Mouse (Mus musculus): Measurements from ENCODE around the gene Dnah10.

The Dnah10 gene

DNA sequence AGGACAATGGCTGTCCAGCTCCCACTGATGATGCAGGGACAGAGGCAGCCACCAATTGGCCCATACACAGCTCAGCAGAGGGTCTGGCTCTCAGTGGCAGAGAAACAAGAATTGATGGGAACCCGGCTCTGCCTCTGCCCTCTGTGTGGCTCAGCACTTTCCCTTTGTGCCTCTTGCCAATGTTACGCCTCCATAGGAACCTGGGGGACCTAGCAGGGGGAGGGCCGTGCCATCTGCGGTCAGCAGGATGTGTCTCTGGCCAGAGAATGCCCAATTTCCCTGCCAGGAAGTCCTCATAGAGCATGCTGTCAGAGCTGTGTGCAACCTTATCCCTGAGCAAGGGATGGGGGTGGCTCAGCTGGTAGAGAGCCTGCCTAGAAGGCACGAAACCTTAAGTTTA, 89.9 kb downstream of the Dnah10 start:
- DNase-seq, result no peak

DNA sequence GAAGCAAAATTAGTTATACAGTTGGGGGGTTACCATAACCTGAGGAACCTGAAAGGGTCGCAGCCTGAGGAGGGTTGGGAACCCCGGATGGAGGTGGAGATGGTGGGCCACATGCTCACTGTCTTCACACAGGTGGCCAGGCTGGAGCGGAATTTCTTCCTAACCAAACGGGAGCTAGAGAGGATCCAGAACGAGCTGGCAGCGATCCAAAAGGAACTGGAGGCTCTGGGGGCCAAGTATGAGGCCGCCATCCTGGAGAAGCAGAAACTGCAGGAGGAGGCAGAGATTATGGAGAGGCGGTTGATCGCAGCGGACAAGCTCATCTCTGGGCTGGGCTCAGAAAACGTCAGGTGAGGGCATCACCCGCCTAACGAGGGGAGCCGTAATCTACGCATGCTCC, 92.2 kb downstream of the Dnah10 start:
- no peak for DNase-seq

DNA sequence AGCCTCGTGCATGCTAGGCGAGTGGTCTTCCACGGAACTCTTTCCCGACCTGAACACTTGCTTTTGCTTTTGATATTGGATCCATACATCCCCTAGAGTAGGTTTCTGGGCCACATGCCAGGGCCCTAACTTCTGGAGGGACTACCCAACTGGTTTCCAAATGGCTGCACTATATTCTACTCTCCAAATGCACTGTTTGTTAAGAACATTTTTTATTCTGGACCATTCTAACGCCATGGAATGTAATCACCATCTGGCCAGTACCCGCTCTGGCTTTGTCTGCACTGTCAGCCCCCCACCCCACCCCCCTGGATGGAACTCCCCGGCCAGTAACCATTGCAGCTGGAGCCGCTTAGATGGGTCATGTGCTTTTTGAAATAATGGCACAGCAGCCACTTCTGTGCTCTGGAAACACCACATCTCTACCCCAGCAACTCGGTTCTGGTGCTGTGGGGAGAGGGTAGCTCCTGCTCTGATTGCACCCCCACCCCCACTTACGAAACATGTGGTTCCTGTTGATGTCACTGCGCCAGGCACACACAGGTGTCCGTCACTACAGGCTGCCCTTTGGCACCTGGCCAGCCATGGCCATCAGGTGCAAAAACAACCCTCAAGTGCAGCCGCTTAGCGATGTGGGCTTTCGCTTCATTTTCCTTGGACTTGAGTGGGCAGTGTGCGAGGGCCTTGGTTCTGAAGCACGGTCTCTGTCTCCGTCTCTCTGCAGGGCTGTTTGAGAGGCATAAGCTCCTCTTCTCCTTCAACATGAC, 97.4 kb downstream of the Dnah10 start:
- DNase-seq, result no peak

DNA sequence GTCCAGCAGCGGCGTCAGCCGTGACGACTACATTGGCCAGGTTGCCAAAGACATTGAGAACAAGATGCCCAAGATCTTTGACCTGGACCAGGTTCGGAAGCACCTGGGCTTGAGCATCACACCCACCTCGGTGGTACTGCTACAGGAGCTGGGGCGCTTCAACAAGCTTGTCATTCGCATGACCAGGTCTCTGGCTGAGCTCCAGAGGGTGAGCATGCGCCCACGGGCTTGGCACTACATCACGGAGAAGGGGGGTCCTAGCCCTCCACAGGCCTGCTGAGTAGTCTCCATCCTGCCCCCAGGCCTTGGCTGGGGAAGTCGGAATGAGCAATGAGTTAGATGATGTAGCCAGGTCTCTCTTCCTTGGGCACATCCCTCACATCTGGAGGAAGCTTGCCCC, 105.4 kb downstream of the Dnah10 start:
- DNase-seq, result no peak

DNA sequence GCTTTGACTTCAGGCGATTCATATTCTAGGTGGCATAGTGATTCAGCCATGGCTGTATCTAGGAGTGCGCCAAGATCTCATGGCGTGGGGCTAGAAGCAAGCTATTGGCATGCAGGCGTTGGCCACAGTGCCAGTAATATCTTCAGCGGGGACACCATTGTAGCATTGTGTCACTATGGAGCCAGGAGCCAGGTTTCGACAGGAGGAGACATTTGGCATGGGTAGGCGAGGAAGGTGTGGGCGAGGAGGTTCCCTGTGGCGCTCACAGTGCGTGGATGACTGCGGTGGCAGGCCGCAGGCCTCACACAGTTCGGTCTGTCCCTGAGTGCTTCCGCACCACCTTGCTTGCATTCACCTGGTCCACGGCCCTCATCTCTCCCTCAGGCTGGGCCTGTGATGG, 110.3 kb downstream of the Dnah10 start:
- no peak for DNase-seq

DNA sequence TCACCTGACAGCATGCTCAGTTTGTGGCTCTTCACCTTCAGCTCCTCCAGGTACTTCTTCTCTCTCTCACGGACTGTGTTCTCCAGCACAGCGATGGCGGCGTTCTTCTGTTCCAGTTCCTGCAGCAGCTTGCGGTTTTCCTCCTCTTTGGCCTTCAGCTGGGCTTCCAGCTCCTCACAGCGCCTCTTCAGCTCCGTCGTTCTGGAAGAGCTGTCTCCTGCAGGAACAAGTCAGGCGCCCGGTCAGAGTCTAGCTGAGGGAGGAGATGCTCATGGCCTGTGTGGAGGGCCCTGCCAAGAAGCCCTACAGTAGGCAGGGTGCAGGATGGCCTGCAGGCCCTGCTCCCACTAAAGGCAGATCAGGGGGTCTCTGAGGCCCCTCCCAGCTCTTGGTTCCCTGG, 111.2 kb downstream of the Dnah10 start:
- DNase-seq, result no peak

DNA sequence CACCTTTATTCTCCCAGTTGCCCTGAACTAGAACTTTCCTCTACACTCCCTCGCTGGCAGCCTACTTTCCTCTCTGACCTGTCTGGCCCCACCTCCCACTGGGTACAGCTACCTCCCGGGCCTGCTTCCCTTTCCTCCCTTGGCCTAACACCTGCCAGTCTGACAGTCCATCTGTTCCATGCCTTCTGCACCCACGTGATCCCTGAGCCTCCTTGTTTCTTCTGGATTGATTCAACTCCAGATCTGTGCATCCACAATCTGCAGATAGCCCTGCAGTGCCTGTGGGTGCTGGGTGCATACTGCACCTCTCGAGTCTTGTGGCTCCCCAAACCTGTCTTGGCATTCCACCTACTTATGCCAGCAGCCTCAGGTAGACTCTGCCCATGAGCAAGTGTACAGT, 111.7 kb downstream of the Dnah10 start:
- DNase-seq, result no peak

DNA sequence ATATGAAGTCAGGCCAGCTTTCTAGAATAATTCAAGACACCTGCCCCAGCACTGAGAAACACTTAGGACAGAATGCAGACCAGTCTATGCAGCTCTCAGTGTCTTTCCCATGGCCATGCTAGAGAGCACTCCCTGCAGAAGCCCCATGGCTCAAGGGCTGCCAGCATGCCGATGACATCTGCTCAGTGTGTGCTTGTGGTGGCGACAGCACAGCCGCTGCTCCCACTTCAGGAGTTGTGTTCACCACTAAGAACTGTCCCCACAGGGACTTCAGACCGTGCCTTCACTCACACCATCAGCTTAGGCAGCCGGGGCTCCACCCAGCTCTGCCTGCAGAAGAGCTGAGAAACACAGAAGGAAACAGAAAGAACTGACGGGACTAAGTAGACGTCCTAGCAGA, 115.3 kb downstream of the Dnah10 start:
- DNase-seq, result no peak

DNA sequence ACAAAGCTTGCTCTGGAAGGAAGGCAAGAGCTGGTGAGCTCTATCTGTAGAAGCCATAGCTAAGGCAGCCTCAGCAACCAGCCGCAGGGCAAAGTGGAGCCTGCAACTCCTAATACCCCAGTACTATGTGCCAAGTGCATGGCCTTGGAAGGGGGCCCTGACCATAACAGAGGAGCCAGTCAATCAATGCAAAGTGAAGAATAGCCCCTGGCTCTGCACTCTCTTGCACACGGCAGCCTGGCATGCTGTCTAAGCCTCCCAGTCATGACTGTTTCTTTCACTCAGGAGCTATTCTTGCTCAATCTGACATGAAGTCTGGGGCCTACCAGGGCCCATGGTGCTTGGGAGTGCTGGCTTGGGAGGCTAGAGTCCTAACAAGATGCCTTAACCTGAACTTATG, 115.8 kb downstream of the Dnah10 start:
- DNase-seq, result no peak

DNA sequence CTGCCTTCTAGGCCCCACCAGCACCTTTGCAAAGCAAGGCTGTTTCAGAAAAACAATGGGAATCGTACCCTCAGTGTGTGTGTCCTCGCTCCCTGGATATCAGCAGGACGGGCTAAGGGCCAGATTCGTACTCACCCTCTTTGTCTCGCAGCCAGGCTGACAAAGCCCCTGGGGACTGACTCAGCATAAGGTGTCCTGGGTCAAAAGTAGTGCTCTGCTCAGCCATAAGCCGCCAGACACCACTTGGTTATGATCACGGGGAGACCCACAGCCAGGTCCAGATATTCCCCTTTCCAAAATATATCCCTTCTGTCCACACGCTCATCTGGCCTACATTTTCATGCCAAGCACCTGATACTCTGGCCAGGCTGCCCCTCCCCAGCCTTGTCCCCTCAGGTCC, 118.5 kb downstream of the Dnah10 start:
- no peak for DNase-seq

DNA sequence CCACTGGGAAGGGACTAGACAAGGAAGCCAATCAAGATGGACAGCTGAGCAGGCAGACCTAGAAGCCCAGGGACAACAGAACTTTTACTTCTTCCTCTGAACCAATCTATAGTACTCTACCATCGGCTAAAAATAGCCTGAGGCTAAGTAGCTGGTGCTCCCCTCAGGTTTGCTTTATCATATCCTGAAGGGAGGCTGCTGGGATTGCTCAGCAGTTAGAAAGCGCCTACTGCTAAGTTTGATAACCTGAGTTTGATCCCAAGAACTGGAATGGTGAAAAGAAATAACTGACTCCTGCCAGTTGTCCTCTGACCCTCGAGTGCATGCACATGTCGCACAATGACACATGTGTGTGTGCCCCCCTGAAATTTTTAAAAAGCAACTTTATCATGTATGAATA, 120.0 kb downstream of the Dnah10 start:
- no peak for DNase-seq

DNA sequence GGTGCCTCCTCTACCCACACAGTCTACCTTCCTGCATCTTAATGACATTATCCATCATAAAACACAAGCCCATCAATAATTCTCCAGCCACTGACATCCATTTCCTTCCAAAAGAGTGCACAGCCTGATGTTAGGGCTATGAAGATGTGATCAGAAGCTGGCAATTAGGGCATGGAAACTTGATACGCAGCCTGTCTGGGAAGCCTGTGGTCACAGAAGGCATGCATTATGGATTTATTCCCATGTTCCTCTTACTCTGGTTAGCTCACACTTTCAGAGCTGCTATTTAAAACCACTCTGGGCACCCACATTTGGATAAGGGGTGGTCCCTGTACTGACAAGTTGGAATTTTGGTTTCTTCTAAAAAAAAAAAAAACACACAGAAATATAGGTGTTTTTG, 122.1 kb downstream of the Dnah10 start:
- no peak for DNase-seq

DNA sequence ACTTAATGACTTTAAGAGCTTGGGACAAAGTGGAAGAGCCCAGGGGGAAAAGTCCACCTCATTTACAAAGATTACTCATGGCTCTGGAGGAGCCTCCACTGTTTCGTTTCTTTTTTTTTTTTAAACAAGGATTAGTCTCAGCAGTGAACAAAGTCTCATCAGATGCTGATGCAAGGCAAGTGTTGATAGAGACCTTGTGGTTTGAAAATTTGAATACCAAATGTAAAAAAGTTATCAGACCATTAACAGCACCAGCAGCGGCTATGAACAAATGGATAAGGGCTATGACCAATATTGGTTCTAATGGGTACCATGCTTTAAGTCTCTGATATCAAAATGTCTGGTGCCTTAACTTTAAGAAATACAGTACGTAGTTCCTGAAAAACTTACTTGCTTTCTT, 124.1 kb downstream of the Dnah10 start:
- DNase-seq, result no peak

DNA sequence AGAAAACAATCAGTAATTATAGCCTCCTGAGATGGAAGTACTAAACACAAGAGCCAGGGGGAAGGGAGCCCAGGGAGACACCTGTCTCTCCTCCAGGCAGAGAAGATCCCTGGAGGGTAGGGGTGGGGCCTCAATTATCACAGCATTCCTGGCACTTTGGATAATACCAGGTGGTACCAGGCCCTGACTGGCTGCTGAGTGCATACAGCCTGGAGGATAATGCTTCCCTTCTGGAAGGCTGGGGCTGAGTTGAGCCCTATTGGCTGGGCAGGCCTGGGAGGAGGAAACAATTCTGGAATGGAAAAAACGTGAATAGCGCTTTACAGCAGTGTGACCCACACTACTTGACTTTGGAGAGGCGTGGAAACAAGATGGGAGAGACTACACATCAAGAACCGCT, 126.7 kb downstream of the Dnah10 start:
- no peak for DNase-seq

DNA sequence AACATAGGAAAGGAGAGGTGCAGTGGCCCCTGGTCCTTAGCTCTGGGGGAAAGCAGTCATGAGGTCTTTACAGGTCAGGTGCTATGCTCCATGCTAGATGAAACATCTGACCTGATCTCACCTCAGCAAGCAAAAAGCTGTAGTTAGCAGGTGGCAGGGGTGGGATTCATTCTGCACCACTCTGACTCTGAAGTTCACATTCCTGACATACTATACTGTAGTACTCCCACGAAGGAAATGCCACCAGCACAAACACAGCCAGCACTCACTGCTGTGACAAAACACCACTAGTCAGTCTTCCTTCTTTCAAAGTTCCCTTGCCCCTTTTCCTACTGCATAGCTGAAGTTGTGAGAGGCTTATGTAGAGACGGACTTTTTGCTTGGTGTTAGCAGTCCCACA, 127.4 kb downstream of the Dnah10 start:
- no peak for DNase-seq

DNA sequence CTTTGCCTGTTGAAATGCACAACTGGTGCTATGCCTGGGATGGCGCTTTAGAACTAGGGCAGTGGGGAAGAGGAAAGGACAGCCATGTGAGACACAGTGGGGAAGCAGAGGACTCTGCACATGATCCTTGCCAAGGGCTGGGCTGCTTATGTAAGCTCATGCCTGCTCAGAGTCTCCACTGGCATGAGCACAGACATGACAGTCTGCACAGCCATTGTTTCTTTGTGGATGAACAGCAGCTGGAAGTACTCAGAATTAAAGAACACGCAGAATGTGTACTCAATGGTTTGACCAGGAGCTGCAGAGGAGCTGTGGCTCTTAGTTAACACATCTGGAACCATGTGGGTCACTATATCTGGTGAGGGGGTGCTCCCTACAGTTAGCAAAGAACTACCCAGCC, 128.2 kb downstream of the Dnah10 start:
- no peak for DNase-seq

DNA sequence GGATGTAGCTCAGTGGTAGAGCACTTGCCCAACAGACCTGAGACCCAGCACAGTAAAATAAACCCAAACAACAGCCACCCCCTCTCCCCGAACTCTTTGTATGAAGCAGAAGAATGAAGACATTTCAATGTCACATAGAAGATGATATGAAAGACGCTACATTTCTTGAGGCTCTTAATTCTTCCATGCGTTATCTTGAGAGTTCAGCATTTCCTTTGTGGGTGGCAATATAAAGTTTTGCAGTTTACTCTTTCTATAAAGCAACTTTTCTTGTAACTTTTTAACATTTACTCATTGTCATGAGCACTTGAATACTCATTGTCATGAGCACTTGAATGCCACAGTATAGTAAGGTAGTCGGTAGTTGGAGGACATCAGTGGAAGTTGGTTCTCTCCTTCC, 129.3 kb downstream of the Dnah10 start:
- no peak for DNase-seq

DNA sequence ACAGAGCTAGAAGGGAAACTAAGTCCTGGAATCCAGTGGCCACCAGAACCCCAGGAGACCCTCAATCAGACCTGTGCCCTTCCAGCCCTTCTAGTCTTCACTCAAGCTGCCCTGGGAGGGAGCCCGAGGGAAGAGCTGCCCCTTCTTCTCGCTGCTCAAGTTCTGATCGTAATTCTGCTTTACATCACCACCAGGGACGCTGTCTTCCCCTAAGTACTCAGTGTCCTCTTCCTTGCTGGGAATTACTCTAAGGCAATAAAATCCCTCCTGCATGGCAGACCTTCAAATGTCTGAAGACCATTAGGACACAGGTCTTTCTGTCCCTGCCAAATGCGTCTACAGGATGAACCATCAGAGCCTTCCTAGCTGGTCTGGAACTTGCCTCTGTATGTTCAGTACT, 135.1 kb downstream of the Dnah10 start:
- DNase-seq, result peak; percentile 23 to 27

DNA sequence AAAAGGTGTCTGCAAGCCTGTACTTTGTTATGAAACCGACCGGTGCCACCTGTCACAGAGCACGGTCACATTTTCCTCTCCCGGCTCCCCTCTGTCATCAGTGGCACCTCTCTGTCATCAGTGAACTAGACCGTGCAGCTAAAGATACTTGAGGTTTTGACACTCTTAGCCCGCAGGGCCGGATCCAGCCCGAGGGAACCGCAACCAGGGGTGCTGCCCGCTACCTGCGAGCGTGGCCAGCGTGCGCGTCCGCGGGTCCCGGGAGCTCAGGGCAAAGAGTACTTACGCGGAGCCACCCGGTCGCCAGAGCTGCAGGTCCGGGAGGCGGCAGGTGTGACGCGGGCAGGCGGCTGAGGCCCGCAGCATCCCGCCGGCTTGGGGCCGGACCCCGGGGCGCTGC, 136.6 kb downstream of the Dnah10 start:
- DNase-seq, result peak; percentile 64 to 67

DNA sequence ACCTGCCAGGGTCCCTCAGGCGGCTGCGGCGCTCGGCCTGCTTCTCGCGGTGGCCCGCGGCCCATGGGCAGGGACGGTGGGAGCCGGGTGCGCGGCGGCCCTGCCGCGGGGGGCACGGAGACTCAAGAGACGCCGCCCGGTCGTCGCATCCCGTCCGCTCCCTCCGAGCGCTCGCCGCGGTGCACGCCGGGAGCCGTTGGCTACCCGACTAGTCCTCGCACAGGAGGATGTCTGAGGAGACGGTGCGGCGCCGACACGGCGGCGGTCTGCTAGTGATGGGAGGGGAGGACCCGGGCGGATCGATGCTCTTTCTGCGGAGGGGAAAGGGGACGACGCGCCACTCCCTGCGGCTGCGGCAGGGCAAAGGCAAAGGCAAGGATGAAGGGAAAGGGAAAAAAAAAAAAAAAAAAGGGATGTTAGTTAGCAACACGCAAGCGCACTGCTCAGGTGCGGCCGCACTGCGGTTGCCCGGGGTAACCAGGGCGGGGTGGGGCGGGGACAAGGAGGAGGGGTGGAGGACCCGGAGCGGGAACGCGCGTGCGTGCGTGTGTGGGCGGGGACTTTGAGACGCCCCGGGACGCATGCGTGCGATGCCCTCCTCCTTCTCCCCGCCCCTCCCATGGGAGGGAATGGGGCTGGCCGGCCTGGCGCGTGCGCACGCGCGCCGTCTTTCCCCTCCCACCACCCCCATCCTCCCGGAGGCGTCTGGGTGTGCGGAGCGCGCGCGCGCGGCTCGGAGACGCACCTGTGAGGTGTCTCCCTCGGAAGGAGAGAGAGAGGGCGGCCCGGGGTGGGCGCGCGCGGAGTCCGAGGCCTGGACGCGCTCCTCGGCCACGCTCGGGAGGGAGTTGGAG, 137.4 kb downstream of the Dnah10 start, which contains the start of the genes Ccdc92 and Zfp664:
TSS of gene Ccdc92 (minus strand) at position 412 of the 854 bp plus-strand sequence.
TSS of gene Zfp664 (plus strand) at position 679 of the 854 bp plus-strand sequence.
- DNase-seq, result peak; percentile 99

DNA sequence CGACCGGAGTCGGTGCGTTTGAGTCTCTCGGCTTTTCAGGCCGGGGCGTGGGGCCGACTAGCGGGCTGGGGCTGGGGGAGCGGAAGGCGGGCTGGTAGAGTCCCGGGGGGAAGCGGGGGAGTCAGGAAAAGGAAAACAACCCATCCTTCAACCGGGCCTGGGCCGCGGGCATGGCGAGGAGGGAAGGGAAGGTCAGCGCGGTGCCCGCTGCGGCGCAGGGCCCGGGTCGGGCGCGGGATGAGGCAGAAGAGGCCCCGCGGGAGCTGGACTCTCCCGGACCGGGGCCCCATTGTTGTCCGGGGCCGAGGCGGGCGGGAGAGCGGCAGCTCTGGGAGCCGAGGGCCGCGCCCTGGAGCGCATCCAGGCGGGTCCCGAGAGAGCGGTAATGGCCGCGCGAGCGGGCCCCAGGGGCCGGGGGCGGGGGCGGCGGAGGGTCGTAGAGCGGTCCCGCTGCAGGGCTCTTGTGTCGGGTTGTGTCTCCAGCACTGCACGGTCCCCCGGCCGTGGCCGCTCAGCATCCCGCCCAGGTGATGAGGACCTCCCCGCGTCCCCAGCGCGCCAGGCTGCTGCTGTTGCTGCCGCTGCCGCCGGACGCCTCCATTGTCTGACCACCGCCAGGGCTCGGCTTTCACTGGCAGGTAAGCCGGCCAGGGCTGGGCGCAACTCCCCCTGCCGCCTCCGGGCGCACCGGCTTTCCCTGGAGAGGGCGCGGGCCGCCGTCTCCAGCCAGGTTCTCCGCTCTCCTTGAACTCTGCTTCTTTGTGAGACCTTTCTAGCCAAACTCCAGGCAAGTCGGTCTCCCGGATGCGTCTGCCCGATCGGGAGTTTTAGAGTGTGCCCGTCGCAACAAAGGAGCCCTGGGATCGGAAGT, 138.2 kb downstream of the Dnah10 start:
- DNase-seq, result peak; percentile 27 to 36

DNA sequence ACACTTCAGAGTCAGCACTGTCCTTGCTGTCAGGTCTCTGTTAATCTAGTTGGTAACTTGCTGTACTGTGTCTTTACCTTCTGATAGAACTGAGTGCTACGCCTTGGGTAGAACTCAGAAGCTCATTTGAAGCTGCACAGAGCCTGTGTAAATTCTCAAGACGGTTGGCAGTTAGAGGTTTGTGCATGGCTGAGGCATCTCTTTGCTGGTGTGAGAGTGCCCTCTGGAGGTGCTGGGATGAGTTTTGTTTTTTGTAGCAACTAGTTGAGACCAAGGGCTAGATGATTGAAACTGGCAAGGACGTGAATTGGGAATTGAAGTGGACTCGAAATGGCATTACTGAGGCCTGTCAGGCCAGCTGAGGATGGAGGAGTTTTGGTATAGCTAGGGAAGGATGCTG, 144.1 kb downstream of the Dnah10 start:
- DNase-seq, result peak; percentile 71 to 76

DNA sequence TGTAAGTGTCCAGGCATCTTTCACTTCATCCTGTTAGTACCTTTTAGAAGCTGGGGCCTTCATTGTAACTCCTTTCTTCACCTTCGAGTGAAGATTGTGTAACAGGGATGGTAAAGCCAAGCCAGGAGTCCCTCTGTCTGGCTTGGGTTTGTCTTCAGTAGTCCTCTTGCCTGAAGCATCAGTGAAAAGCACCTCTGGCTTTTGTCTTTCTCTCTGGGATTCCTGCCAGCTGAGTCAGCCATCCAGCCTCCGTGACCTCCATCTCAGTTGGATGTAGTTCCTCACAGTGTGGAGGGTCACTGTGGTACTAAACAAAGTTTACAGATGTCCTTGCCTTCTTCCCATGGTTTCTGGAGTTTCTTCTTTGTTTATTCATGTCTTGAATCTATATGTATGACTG, 147.1 kb downstream of the Dnah10 start:
- DNase-seq, result no peak
